Mouse (Mus musculus): ENCODE data around the gene Camsap1. TPM values are rescaled to one million over a fixed set of nuclear protein-coding genes. Genes with fewer than 3 reads are reported as not detected.

Gene Camsap1
- polyA plus RNA-seq (2014; fragmentation: Illumina TruSeq; extraction: RNeasy Lipid Tissue Mini Kit (QIAGEN cat#74804)): 32.8 TPM

DNA sequence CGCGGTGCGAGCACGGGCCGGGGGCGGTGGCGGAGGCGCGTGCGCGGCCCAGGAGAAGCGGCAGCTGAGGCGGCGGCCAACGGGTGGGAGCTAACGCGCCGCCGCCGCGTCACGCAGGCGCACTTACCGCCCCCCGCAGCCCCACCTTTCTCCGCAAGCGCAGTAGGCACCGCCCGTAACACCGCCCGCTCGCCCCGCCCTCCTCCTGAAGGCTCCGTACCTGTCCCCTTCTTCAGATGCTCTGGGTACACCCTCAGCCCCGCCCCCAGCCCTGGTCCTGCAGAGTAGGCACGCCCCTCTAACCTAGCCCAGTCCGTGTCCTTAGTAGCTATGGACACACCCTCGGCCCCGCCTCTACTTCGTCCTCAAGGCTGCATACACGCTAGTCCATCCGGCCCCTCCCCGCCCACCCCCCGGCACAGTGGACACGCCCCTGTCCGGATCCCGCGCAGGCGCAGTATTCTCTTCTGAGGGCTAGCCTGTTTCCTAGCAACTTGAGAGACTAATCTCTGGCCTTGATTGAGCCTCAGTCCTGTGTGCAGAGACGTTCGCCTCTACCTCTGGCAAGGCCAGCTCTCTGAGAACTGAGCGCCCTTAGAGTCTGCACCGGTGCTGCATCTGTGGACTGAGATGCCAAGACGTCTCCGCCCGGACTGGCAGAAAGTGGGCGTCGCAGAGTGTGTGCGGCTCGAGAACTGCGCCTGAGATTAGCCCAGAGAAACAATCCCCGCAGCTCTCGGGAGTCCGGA is at the start of gene Camsap1:
Camsap1 (minus strand) TSS at position 124 of the 749 bp plus-strand sequence.

GRCm38 (mm10) chr2:26021561-26022257 is 38.6 kb upstream of the Camsap1 start, which contains the start of gene Ubac1:
Gene Ubac1 (minus strand): TSS chr2:26021747.

Other genes starting within 250 kb of the Camsap1 start
- not detected for gene Obp2b, start 246.3 kb downstream of the Camsap1 start, polyA plus RNA-seq (2014; fragmentation: Illumina TruSeq; extraction: RNeasy Lipid Tissue Mini Kit (QIAGEN cat#74804))
- not detected for gene Lcn3, start 217.7 kb downstream of the Camsap1 start, polyA plus RNA-seq (2014; fragmentation: Illumina TruSeq; extraction: RNeasy Lipid Tissue Mini Kit (QIAGEN cat#74804))
- not detected for gene Lcn11, start 206.3 kb downstream of the Camsap1 start, polyA plus RNA-seq (2014; fragmentation: Illumina TruSeq; extraction: RNeasy Lipid Tissue Mini Kit (QIAGEN cat#74804))
- not detected for gene Gm13539, start 201.0 kb downstream of the Camsap1 start, polyA plus RNA-seq (2014; fragmentation: Illumina TruSeq; extraction: RNeasy Lipid Tissue Mini Kit (QIAGEN cat#74804))
- not detected for gene Glt6d1, start 167.4 kb downstream of the Camsap1 start, polyA plus RNA-seq (2014; fragmentation: Illumina TruSeq; extraction: RNeasy Lipid Tissue Mini Kit (QIAGEN cat#74804))
- not detected for gene Lcn9, start 160.1 kb downstream of the Camsap1 start, polyA plus RNA-seq (2014; fragmentation: Illumina TruSeq; extraction: RNeasy Lipid Tissue Mini Kit (QIAGEN cat#74804))
- gene Sohlh1, start 136.0 kb downstream of the Camsap1 start, polyA plus RNA-seq (2014; fragmentation: Illumina TruSeq; extraction: RNeasy Lipid Tissue Mini Kit (QIAGEN cat#74804)): not detected
- gene Kcnt1, start 119.5 kb downstream of the Camsap1 start, polyA plus RNA-seq (2014; fragmentation: Illumina TruSeq; extraction: RNeasy Lipid Tissue Mini Kit (QIAGEN cat#74804)): 0.60 TPM
- 23.1 TPM for gene Ubac1, start 38.5 kb upstream of the Camsap1 start, polyA plus RNA-seq (2014; fragmentation: Illumina TruSeq; extraction: RNeasy Lipid Tissue Mini Kit (QIAGEN cat#74804))
- gene Nacc2, start 139.9 kb upstream of the Camsap1 start, polyA plus RNA-seq (2014; fragmentation: Illumina TruSeq; extraction: RNeasy Lipid Tissue Mini Kit (QIAGEN cat#74804)): 15.5 TPM
- gene Lhx3, start 225.0 kb upstream of the Camsap1 start, polyA plus RNA-seq (2014; fragmentation: Illumina TruSeq; extraction: RNeasy Lipid Tissue Mini Kit (QIAGEN cat#74804)): not detected